Mouse (Mus musculus) ES-E14 (cell line): ENCODE results near the gene Pola1.

Experiments
- CHD2 ChIP-seq: IDR thresholded peaks from 2 replicates; pipeline ENCODE4 v1.6.1; 2014; ENCODE audit warnings: mild to moderate bottlenecking, low read depth, low read length, inconsistent platforms
- ZC3H11A ChIP-seq: IDR thresholded peaks from 2 replicates; pipeline ENCODE4 v1.6.1; 2012; ENCODE audit warnings: low read depth, mild to moderate bottlenecking, inconsistent platforms, low read length, borderline replicate concordance
- ZNF384 ChIP-seq: IDR thresholded peaks from 2 replicates; pipeline ENCODE4 v1.6.1; 2012; ENCODE audit warnings: low read depth, low read length, inconsistent platforms

- TF ChIP-seq ZNF384 (no peak), ZC3H11A (no peak), CHD2 (no peak)
Measured at GRCm38 (mm10) chrX:93301798-93302197, 330.2 kb downstream of the Pola1 start.
